Mouse (Mus musculus) cortical plate, adult 2 months (tissue): ENCODE data around the gene F2r.

Source experiments
- CTCF ChIP-seq: fragments of 200-500 bp; IDR thresholded peaks from 2 replicates; pipeline ENCODE4 v1.5.1; 2011; ENCODE audit warnings: mild to moderate bottlenecking, control low read depth, low read length; ENCODE audit not compliant: insufficient read depth; ENCODE audit errors: extremely low read depth
- POLR2A ChIP-seq: fragments of 200-500 bp; IDR thresholded peaks from 2 replicates; pipeline ENCODE4 v1.6.1; 2011; ENCODE audit warnings: mild to moderate bottlenecking, low read length, control low read depth; ENCODE audit not compliant: insufficient read depth; ENCODE audit errors: extremely low read depth

DNA sequence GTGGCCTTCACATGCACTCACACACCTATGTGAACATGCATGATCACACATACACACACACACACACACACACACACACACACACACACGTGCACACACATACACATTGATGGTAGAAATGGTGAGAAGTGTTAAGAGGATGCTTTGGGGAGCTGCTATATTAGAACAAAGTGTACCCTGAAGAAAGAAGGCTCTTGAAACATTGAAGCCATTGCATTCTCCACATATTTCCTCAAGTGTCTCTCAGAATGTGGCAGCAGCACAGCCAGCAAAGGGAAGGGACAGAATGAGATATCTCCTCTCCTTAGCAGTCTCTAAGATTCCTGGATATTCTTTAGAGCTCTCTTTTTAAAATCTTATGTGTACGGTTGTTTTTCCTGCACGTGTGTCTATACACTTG, 3.3 kb upstream of the F2r start:
- no peak for TF ChIP-seq CTCF
- TF ChIP-seq POLR2A, result no peak
